ENCODE assay signal across 25 mouse cellular contexts in the genomic region with DNA sequence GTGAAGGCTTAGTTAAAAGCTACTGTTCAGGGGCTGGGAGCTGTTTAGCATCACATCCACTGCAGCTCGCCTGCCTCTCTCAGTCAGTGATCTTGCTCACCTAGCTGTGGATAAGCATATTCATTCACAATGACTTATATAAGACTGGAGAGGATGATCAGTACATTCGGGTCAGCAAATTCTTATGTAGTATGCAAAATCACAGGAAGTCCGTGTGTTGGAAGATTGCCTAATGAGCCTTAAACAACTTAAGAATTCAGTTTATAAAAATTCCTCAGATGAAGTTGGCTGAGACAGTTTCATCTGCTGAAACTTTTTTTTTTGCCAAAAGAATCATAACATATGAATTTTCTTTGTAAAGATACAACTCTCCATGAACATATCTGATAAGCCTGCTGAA.
"Had no signal": no experiment of that assay in that cellular context is flagged by ENCODE, and none has a peak within 500 bp of the region (broad histone marks: within the 10 kb centered on the region; RNA-seq: fewer than 3 reads in every experiment).

No protein-coding gene starts in this region.

- H3K9ac ChIP-seq: heart, embryonic 12.5 days; hindbrain, embryonic 12.5 days; hindbrain, embryonic 14.5 days; intestine, embryonic 15.5 days; limb, embryonic 12.5 days; liver, embryonic 13.5 days had no signal

- H3K27ac ChIP-seq: gastrocnemius, adult 2 months; heart, embryonic 10.5 days; hindbrain, embryonic 10.5 days; hindbrain, embryonic 12.5 days; hindbrain, embryonic 14.5 days; intestine, embryonic 15.5 days; left cerebral cortex, adult 2 months; limb, embryonic 10.5 days; limb, embryonic 12.5 days; liver, embryonic 13.5 days had no signal

- H3K4me3 ChIP-seq: gastrocnemius, adult 2 months; heart, embryonic 10.5 days; heart, embryonic 12.5 days; hindbrain, embryonic 10.5 days; hindbrain, embryonic 12.5 days; intestine, embryonic 15.5 days; layer of hippocampus, adult 2 months; left cerebral cortex, adult 2 months; limb, embryonic 10.5 days; limb, embryonic 12.5 days; liver, embryonic 13.5 days had no signal

- H3K4me1 ChIP-seq: heart, embryonic 10.5 days; heart, embryonic 12.5 days; hindbrain, embryonic 10.5 days; hindbrain, embryonic 12.5 days; intestine, embryonic 15.5 days; limb, embryonic 10.5 days; limb, embryonic 12.5 days; liver, embryonic 13.5 days had no signal

- H3K9me3 ChIP-seq: heart, embryonic 10.5 days; heart, embryonic 12.5 days; hindbrain, embryonic 12.5 days; intestine, embryonic 15.5 days; limb, embryonic 10.5 days had no signal

- ATAC-seq: hindbrain, embryonic 16.5 days; inflammation-experienced regulatory T-cells, adult 6 months; intestine, embryonic 15.5 days; intestine, postnatal 0 days had no signal

- H3K27me3 ChIP-seq: heart, embryonic 12.5 days; hindbrain, embryonic 12.5 days; intestine, embryonic 15.5 days; limb, embryonic 12.5 days; liver, embryonic 13.5 days had no signal

- DNase-seq: gastrocnemius, adult 2 months; gastrocnemius, postnatal 10 days; gastrocnemius, postnatal 25 days; heart, postnatal 10 days; heart, postnatal 4 days; kidney, adult 18-20 months; kidney, adult 8-10 months; kidney, postnatal 10 days; kidney, postnatal 25 days; kidney, postnatal 4 days; liver, embryonic 13.5 days had no signal

- H3K4me2 ChIP-seq: heart, embryonic 12.5 days; hindbrain, embryonic 12.5 days; hindbrain, embryonic 14.5 days; intestine, embryonic 15.5 days; limb, embryonic 12.5 days; liver, embryonic 11.5 days; liver, embryonic 13.5 days had no signal

- H3K36me3 ChIP-seq: heart, embryonic 10.5 days; heart, embryonic 12.5 days; hindbrain, embryonic 10.5 days; hindbrain, embryonic 12.5 days; intestine, embryonic 15.5 days; limb, embryonic 10.5 days; limb, embryonic 12.5 days; liver, embryonic 13.5 days had no signal
